Mouse (Mus musculus) ES-E14 (cell line): Measurements from ENCODE around the gene Rpl23a.

Source experiments
- HCFC1 ChIP-seq: IDR thresholded peaks from 2 replicates; pipeline ENCODE4 v1.6.1; 2012; ENCODE audit warnings: low read length, inconsistent platforms, borderline replicate concordance; ENCODE audit not compliant: insufficient read depth
- ZC3H11A ChIP-seq: IDR thresholded peaks from 2 replicates; pipeline ENCODE4 v1.6.1; 2012; ENCODE audit warnings: low read depth, mild to moderate bottlenecking, inconsistent platforms, low read length, borderline replicate concordance
- ZNF384 ChIP-seq: IDR thresholded peaks from 2 replicates; pipeline ENCODE4 v1.6.1; 2012; ENCODE audit warnings: low read depth, low read length, inconsistent platforms

- no peak for TF ChIP-seq ZC3H11A
- no peak for TF ChIP-seq ZNF384
- no peak for TF ChIP-seq HCFC1
These were observed 49.0 kb downstream of the Rpl23a start for GRCm38 (mm10) chr11:78134344-78134743.
